Mouse (Mus musculus) megakaryocyte, embryonic 14.5 days (primary cell): ENCODE data around the gene Lag3.

Experiments used
- FLI1 ChIP-seq: IDR thresholded peaks from 2 replicates; pipeline ENCODE4 v1.6.1; 2012; ENCODE audit warnings: low read length, inconsistent platforms, mixed read lengths
- GATA1 ChIP-seq: IDR thresholded peaks from 3 replicates; pipeline ENCODE4 v1.6.1; 2012; ENCODE audit warnings: mixed read lengths, low read length, inconsistent platforms, borderline replicate concordance

DNA sequence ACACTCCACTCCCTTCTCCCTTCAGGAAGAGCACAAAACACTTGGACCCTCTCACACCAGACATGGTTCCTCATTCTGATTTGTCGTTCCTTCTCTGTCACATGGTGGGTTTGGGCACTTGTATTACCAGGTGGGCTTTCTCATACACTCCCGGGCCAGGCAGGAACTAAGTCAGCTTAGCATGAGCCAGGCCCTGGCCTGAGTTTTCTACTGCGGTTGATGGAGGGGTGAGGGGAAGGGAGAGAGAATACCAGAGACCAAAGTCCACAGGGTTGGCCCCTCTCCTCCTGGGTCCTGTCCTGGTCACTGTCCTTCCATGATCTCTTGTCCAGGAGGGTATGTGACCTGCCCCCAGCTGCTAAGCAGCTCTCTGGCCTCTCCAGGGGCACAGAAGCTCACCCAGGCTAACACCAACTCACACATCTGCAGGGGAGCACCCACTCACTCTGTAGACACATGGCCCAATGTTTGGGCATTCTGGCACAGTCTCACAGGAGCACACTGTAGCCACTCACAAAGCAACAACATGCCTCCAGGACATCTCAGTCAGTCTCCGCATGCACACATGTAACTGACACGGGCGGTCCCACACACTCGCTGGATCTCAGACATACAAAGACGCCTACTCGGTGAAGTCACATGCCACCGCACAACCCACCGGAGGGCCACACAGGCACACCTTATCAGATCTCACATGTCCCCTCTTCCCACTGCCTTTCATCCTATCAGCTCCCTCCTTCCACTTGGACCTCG lies 4.6 kb upstream of the Lag3 start:
- TF ChIP-seq GATA1 (no peak), FLI1 (no peak)
